Mouse (Mus musculus) hindbrain, embryonic 13.5 days (tissue): ENCODE results near the gene Adgre5. TPM values are rescaled to one million over a fixed set of nuclear protein-coding genes. Genes with fewer than 3 reads are reported as not detected.

Experiments used
- ATAC-seq: fragments of 200-750 bp; cut with Nextera tagmentation; 2 replicates; pipeline ENCODE4 v1.8.0; 2017; ENCODE audit warnings: moderate TSS enrichment; ENCODE audit not compliant: low FRiP score
- H3K27ac ChIP-seq: fragments of 300-500 bp; sonication (generic); 2 replicates; pipeline ENCODE4 v1.5.1; 2015; ENCODE audit warnings: inconsistent platforms, mild to moderate bottlenecking, moderate library complexity
- H3K27me3 ChIP-seq: fragments of 300-500 bp; sonication (generic); 2 replicates; pipeline ENCODE4 v1.6.1; 2015; ENCODE audit warnings: mild to moderate bottlenecking, inconsistent platforms
- H3K36me3 ChIP-seq: fragments of 300-500 bp; sonication (generic); 2 replicates; pipeline ENCODE4 v1.6.1; 2015; ENCODE audit warnings: mild to moderate bottlenecking, inconsistent platforms
- H3K4me1 ChIP-seq: fragments of 300-500 bp; sonication (generic); replicated peaks from 2 replicates; pipeline ENCODE4 v1.6.1; 2015; ENCODE audit warnings: inconsistent platforms
- H3K4me2 ChIP-seq: fragments of 300-500 bp; sonication (generic); 2 replicates; pipeline ENCODE4 v1.6.1; 2015; ENCODE audit warnings: inconsistent platforms, mild to moderate bottlenecking, moderate library complexity
- H3K4me3 ChIP-seq: fragments of 300-500 bp; sonication (generic); 2 replicates; pipeline ENCODE4 v1.5.1; 2015; ENCODE audit warnings: mild to moderate bottlenecking, inconsistent platforms
- H3K9ac ChIP-seq: fragments of 300-500 bp; sonication (generic); 2 replicates; pipeline ENCODE4 v1.6.1; 2015; ENCODE audit warnings: mild to moderate bottlenecking, inconsistent platforms
- H3K9me3 ChIP-seq: fragments of 300-500 bp; sonication (generic); 2 replicates; pipeline ENCODE4 v1.6.1; 2016; ENCODE audit warnings: inconsistent platforms
- WGBS: fragments of 180-500 bp; shearing (Covaris S2); methylation state at CpG from one replicate; pipeline ENCODE4 v1.1.7; 2015; 5-methylcytosine and 5-hydroxymethylcytosine counted together
- polyA plus RNA-seq: library from polyadenylated mRNA; unstranded; fragments of >200 nt; fragmentation: Nextera tagmentation; extraction: Ambion mirVana; gene quantifications from 2 replicates; pipeline ENCODE4 v1.2.1, GENCODE M21; 2015

Adgre5 gene
- polyA plus RNA-seq, 1 experiment from 2014 or later, result 13.0 TPM

DNA sequence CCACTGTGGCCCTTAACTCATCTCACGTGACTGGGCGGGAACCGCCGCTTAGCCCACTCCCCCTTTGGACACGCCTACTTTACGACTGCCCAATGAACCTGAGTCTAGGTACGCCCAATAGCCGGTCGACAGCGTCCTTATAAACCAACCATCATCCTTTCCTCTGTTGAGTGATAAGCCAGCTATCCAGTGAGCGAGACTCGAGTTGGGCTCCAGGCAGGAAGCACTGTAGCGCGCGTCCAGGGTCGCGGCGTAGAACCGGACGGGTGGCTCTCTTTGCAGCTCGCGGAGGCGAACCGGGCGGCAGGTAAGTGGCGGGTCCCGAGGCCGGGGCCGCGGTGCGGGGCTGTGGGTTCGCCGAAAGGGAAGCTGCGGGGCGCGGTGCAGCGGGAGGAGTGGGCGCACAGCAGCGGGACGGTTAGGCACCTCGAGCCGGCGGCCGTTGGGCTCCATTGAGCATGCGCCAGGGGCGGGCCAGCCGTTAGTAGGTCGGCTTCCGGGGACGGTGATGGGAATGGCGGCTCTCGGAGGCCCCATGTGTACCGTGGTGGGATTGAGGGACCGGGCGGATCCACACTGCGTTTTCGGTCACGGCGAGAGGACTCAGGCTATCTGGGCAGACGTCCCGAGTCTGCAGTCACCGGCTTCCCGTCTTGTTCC, 26.0 kb downstream of the Adgre5 start, which contains the start of gene Ddx39:
Gene Ddx39, plus strand, starts transcription at position 147 of the 660 bp plus-strand sequence.
- ATAC-seq, result peak; percentile 100
- Histone ChIP-seq H3K27me3 (no peaks in the 10 kb centered on the region; the same call in 1 of the 2 replicates), H3K4me1 (peaks cover 23% of the 10 kb centered on the region), H3K4me2 (peak within 1 kb of the TSS; percentile 95), H3K9ac (peak within 1 kb of the TSS; percentile 80), H3K36me3 (peaks cover 9% of the 10 kb centered on the region), H3K4me3 (peak within 1 kb of the TSS; percentile 88), H3K9me3 (no peaks in the 10 kb centered on the region), H3K27ac (peak within 1 kb of the TSS; percentile 94)
- WGBS, result under 1% methylated on average over 63 of the region's 63 CpGs

DNA sequence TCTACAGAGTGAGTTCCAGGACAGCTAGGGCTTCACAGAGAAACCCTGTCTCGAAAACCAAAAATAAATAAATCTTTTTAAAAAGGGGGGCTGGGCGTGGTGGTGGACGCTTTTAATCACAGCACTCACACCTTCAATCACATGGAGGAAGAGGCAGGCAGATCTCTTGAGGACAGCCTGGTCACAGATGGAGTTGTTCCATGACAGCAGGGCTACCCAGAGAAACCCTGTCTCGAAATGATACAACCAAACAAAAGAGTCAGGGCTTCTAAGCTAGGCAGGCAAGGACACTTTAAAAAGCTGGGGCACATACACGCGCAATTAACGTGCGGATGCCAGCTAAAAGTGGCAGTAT, 26.5 kb downstream of the Adgre5 start:
- H3K27ac ChIP-seq, result peak overlapping the region; percentile 46; the same call in 1 of the 2 replicates
- peaks cover 4% of the 10 kb centered on the region for H3K36me3 ChIP-seq
- H3K9me3 ChIP-seq, result no peaks in the 10 kb centered on the region
- no peak overlapping the region for H3K9ac ChIP-seq
- H3K4me3 ChIP-seq, result peak overlapping the region; percentile 88
- 18% methylated on average over 8 of the region's 8 CpGs for WGBS
- H3K27me3 ChIP-seq, result no peaks in the 10 kb centered on the region; the same call in 1 of the 2 replicates
- no peak; the same call in 1 of the 2 replicates for ATAC-seq
- H3K4me1 ChIP-seq, result peaks cover 23% of the 10 kb centered on the region
- peak overlapping the region; percentile 51 for H3K4me2 ChIP-seq

DNA sequence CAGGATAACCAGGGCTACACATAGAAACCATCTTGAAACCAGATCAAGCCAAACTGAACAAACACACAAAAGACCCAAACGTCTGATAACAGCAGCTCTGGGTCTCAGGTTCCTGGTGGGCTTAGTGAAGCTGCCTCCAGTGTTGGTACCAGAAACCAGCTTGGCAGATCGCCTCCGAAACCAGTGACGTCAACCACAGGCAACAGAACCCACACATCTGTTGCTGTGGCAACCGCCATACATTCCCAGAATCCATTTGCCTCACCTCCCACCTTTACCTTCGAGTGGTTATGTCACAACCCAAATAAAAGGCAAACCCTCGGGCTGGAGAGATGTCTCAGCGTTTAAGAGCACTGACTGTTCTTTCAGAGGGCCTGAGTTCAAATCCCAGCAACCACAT, 33.6 kb downstream of the Adgre5 start:
- Histone ChIP-seq H3K36me3 (no peaks in the 10 kb centered on the region), H3K27ac (no peak overlapping the region), H3K4me1 (no peaks in the 10 kb centered on the region), H3K27me3 (no peaks in the 10 kb centered on the region), H3K9ac (no peak overlapping the region), H3K9me3 (no peaks in the 10 kb centered on the region), H3K4me3 (no peak overlapping the region), H3K4me2 (no peak overlapping the region)
- 79% methylated on average over 8 of the region's 8 CpGs for WGBS
- no peak for ATAC-seq

DNA sequence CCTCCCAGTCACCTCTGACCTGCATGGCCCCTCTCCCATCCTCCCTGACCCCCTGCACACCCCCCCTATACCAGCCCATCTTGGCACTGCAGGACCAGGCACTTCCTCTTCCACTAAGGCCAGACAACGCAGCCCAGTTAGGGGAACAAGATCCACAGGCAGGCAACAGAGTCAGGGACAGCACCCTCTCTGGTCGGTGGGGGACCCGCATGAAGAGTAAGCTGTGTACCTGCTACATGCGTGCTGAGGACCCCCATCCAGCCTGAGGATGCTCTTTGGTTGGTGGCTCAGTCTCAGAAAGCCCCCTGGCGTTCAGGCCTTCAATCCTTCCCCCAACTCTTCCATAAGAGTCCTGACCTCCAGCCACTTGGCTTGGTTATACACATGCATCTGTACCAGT, 34.7 kb downstream of the Adgre5 start:
- no peak overlapping the region for H3K4me2 ChIP-seq
- no peaks in the 10 kb centered on the region for H3K27me3 ChIP-seq
- WGBS, result 56% methylated on average over 5 of the region's 5 CpGs
- ATAC-seq, result no peak
- H3K4me1 ChIP-seq, result no peaks in the 10 kb centered on the region
- no peak overlapping the region for H3K27ac ChIP-seq
- no peak overlapping the region for H3K9ac ChIP-seq
- no peaks in the 10 kb centered on the region for H3K9me3 ChIP-seq
- no peaks in the 10 kb centered on the region for H3K36me3 ChIP-seq
- no peak overlapping the region for H3K4me3 ChIP-seq

DNA sequence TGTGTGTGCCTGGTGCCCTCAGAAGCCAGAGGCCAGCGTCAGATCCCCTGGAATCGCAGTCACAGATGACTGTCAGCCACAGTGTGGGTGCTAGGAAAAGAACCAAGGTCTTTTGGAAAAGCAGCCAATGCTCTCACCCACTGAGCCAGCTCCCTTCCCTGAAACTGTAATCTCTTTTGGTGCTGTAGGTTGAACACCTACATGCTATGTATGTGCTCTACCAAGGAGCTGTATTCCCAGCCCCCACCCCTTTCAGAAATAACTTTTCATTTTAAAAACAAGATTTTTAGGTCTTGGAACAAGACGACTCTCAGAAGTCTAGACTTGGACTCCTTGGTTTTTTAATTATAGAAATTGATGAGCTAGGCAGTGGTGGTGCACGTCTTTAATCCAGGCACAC, 37.7 kb downstream of the Adgre5 start:
- H3K27ac ChIP-seq, result no peak overlapping the region
- no peaks in the 10 kb centered on the region for H3K27me3 ChIP-seq
- H3K4me2 ChIP-seq, result no peak overlapping the region
- no peaks in the 10 kb centered on the region for H3K36me3 ChIP-seq
- no peak for ATAC-seq
- H3K9ac ChIP-seq, result no peak overlapping the region
- 82% methylated on average over 4 of the region's 4 CpGs for WGBS
- H3K9me3 ChIP-seq, result no peaks in the 10 kb centered on the region
- no peak overlapping the region for H3K4me3 ChIP-seq
- peaks cover 15% of the 10 kb centered on the region for H3K4me1 ChIP-seq

DNA sequence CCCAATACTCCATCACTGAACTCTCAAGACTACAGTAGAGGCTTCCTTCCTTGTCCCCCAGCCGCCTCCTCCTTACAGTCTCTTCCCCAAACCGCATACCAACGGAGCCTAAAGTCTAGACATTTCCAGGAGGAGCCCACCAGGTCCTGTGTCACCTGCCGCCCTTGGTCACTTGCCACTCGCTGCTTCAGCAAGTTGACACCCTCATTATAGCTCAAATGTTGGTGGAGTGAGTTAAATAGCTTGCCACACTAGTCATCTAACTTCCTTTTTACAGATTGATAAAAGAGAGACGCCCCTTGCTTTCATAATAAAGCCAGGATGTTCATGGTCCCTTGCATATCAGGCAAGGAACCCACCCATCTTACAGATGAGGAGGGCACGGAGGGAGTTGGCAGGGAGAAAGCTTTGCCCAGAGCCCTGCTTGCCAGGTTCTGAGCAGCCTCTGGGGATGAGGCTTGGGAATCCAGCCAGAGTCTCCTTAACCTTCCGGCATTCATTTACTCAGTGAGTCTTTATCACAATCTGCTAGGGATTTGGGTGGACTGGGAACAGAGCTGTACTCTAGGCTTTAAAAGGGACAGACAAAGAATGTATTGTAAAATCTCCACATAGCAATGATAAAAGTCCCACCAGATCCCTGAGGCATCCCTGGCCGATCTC, 40.6 kb downstream of the Adgre5 start:
- Histone ChIP-seq H3K4me2 (no peak overlapping the region), H3K4me3 (no peak overlapping the region), H3K27ac (no peak overlapping the region), H3K9me3 (no peaks in the 10 kb centered on the region), H3K36me3 (no peaks in the 10 kb centered on the region), H3K9ac (no peak overlapping the region), H3K27me3 (no peaks in the 10 kb centered on the region), H3K4me1 (peaks cover 36% of the 10 kb centered on the region)
- no peak for ATAC-seq
- 85% methylated on average over 9 of the region's 9 CpGs for WGBS

- peak overlapping the region; percentile 98 for H3K9ac ChIP-seq
- H3K36me3 ChIP-seq, result no peaks in the 10 kb centered on the region
- peaks cover 41% of the 10 kb centered on the region for H3K4me1 ChIP-seq
- WGBS, result 41% methylated on average over 9 of the region's 9 CpGs
- peak overlapping the region; percentile 82 for H3K27ac ChIP-seq
- peak overlapping the region; percentile 90 for H3K4me3 ChIP-seq
- no peaks in the 10 kb centered on the region for H3K9me3 ChIP-seq
- H3K4me2 ChIP-seq, result peak overlapping the region; percentile 91
- H3K27me3 ChIP-seq, result no peaks in the 10 kb centered on the region
- ATAC-seq, result no peak
Observed at GRCm38 (mm10) chr8:83699566-83699965, 41.6 kb downstream of the Adgre5 start.

DNA sequence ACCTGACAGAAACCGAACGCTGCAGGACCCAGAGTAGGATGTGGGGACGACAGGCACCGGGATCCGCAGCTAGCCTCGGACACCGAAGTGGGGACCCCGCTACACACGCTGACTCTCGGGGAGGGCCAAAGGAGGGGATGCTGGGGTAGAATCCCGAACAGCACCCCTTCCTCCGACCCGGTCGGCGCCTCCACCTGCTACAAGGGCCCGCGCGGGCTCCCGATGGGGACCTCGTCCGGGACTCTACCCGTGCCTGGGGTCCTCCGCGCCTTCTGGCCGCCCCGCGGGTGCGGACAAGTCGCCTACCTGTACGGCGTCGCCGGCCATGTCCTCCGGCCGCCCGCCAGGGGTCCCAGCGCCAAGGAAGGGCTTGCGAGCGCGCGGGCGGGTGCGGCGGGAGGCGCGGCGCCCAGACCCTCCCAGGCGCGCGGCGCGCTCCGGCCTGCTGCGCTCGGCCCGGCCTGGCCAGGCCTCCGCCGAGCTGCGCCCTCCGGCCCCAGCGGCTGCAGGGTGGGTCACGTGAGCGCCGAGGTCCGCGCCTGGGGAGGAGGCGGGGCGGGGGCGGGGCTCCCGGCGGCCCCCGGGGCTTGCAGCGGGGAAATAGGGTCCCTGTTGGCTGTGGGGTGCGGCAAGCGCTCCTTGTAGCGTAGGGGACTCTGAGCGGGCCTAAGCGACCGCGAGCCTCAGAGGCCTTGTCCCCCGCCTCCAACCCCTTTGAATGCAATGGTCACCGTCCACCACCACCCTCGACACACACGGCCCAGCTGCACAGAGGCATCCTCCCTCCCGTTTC, 42.3 kb downstream of the Adgre5 start, which contains the start of gene Pkn1:
Gene Pkn1, minus strand, starts transcription at position 519 of the 793 bp plus-strand sequence.
- H3K27me3 ChIP-seq, result no peaks in the 10 kb centered on the region
- ATAC-seq, result peak; percentile 86
- H3K36me3 ChIP-seq, result no peaks in the 10 kb centered on the region
- H3K4me2 ChIP-seq, result peak within 1 kb of the TSS; percentile 91
- peak within 1 kb of the TSS; percentile 98 for H3K9ac ChIP-seq
- peak within 1 kb of the TSS; percentile 90 for H3K4me3 ChIP-seq
- WGBS, result under 1% methylated on average over 67 of the region's 85 CpGs
- peak within 1 kb of the TSS; percentile 82 for H3K27ac ChIP-seq
- H3K4me1 ChIP-seq, result peaks cover 45% of the 10 kb centered on the region
- no peaks in the 10 kb centered on the region for H3K9me3 ChIP-seq

- peak overlapping the region; percentile 98 for H3K9ac ChIP-seq
- no peaks in the 10 kb centered on the region for H3K9me3 ChIP-seq
- H3K36me3 ChIP-seq, result no peaks in the 10 kb centered on the region
- peak; percentile 23 for ATAC-seq
- peak overlapping the region; percentile 90 for H3K4me3 ChIP-seq
- H3K27me3 ChIP-seq, result no peaks in the 10 kb centered on the region
- peak overlapping the region; percentile 91 for H3K4me2 ChIP-seq
- peak overlapping the region; percentile 82 for H3K27ac ChIP-seq
- H3K4me1 ChIP-seq, result peaks cover 45% of the 10 kb centered on the region
- 7% methylated on average over 15 of the region's 15 CpGs for WGBS
Observed at GRCm38 (mm10) chr8:83698291-83698660, 42.9 kb downstream of the Adgre5 start.

GRCm38 (mm10) chr8:83697374-83698220, 43.5 kb downstream of the Adgre5 start:
- Histone ChIP-seq H3K9me3 (no peaks in the 10 kb centered on the region), H3K9ac (peak overlapping the region; percentile 98), H3K4me3 (peak overlapping the region; percentile 90), H3K4me2 (peak overlapping the region; percentile 91), H3K27ac (peak overlapping the region; percentile 82), H3K36me3 (peaks cover 2% of the 10 kb centered on the region), H3K27me3 (no peaks in the 10 kb centered on the region), H3K4me1 (peaks cover 45% of the 10 kb centered on the region)
- no peak for ATAC-seq
- WGBS, result 55% methylated on average over 19 of the region's 19 CpGs

GRCm38 (mm10) chr8:83695351-83696106, 45.6 kb downstream of the Adgre5 start:
- 89% methylated on average over 15 of the region's 17 CpGs for WGBS

More at GRCm38 (mm10) chr8:83695351-83696106, 45.6 kb downstream of the Adgre5 start:
- Histone ChIP-seq H3K4me1 (peaks cover 45% of the 10 kb centered on the region), H3K4me2 (no peak overlapping the region), H3K27ac (no peak overlapping the region), H3K9ac (no peak overlapping the region), H3K36me3 (peaks cover 22% of the 10 kb centered on the region), H3K9me3 (no peaks in the 10 kb centered on the region), H3K27me3 (no peaks in the 10 kb centered on the region), H3K4me3 (no peak overlapping the region)
- ATAC-seq, result no peak
